Mouse (Mus musculus): ENCODE measurements around the gene Cntn1.
"Not testable (repeated sequence)": the region's sequence is repeated elsewhere in the genome, so short reads cannot be mapped to it uniquely, and the experiment has no call there.

The Cntn1 gene

GRCm38 (mm10) chr15:92264980-92265707 is 214.2 kb downstream of the Cntn1 start:
- in situ Hi-C loops (cut with MboI; ENCODE audit: low sequenced_read_pairs), result loop anchor here (25.0 kb wide), 1 partner anchor 947 kb away; no protein-coding TSS in a partner anchor

- in situ Hi-C loops (cut with MboI; ENCODE audit: low sequenced_read_pairs), result loop anchor here (25.0 kb wide), 1 partner anchor 944 kb away; no protein-coding TSS in a partner anchor
Observed at GRCm38 (mm10) chr15:92268341-92268740, 217.4 kb downstream of the Cntn1 start.

GRCm38 (mm10) chr15:92268741-92269322 is 217.9 kb downstream of the Cntn1 start:
- in situ Hi-C loops (cut with MboI; ENCODE audit: low sequenced_read_pairs), result loop anchor here (25.0 kb wide), 1 partner anchor 943 kb away; no protein-coding TSS in a partner anchor

GRCm38 (mm10) chr15:92271801-92272365 is 220.9 kb downstream of the Cntn1 start:
- in situ Hi-C loops (cut with MboI; ENCODE audit: low sequenced_read_pairs), result loop anchor here (25.0 kb wide), 1 partner anchor 940 kb away; no protein-coding TSS in a partner anchor

- in situ Hi-C loops (cut with MboI; ENCODE audit: low sequenced_read_pairs), result no loop called here
Observed at GRCm38 (mm10) chr15:92276826-92277225, 225.9 kb downstream of the Cntn1 start.

- in situ Hi-C loops (cut with MboI; ENCODE audit: low sequenced_read_pairs), result no loop called here
Observed at GRCm38 (mm10) chr15:92277984-92278383, 227.0 kb downstream of the Cntn1 start.

GRCm38 (mm10) chr15:92280966-92281365 is 230.0 kb downstream of the Cntn1 start:
- in situ Hi-C loops (cut with MboI; ENCODE audit: low sequenced_read_pairs), result no loop called here

- in situ Hi-C loops (cut with MboI; ENCODE audit: low sequenced_read_pairs), result no loop called here
Observed at GRCm38 (mm10) chr15:92287616-92288015, 236.7 kb downstream of the Cntn1 start.

- in situ Hi-C loops (cut with MboI; ENCODE audit: low sequenced_read_pairs), result no loop called here
Observed at GRCm38 (mm10) chr15:92296479-92296878, 245.5 kb downstream of the Cntn1 start.

- in situ Hi-C loops (cut with MboI; ENCODE audit: low sequenced_read_pairs), result no loop called here
Observed at GRCm38 (mm10) chr15:92302796-92303195, 251.8 kb downstream of the Cntn1 start.

GRCm38 (mm10) chr15:92304221-92304620 is 253.3 kb downstream of the Cntn1 start:
- in situ Hi-C loops (cut with MboI; ENCODE audit: low sequenced_read_pairs), result no loop called here

- in situ Hi-C loops (cut with MboI; ENCODE audit: low sequenced_read_pairs), result no loop called here
Observed at GRCm38 (mm10) chr15:92321959-92322358, 271.0 kb downstream of the Cntn1 start.

GRCm38 (mm10) chr15:92327111-92327510 is 276.1 kb downstream of the Cntn1 start:
- in situ Hi-C loops (cut with MboI; ENCODE audit: low sequenced_read_pairs), result no loop called here

GRCm38 (mm10) chr15:92340253-92340652 is 289.3 kb downstream of the Cntn1 start:
- in situ Hi-C loops (cut with MboI; ENCODE audit: low sequenced_read_pairs), result no loop called here

- in situ Hi-C loops (cut with MboI; ENCODE audit: low sequenced_read_pairs), result no loop called here
Observed at GRCm38 (mm10) chr15:92341424-92341823, 290.5 kb downstream of the Cntn1 start.

- in situ Hi-C loops (cut with MboI; ENCODE audit: low sequenced_read_pairs), result no loop called here
Observed at GRCm38 (mm10) chr15:92344136-92344869, 293.3 kb downstream of the Cntn1 start.

GRCm38 (mm10) chr15:92347426-92347825 is 296.5 kb downstream of the Cntn1 start:
- in situ Hi-C loops (cut with MboI; ENCODE audit: low sequenced_read_pairs), result no loop called here

- in situ Hi-C loops (cut with MboI; ENCODE audit: low sequenced_read_pairs), result no loop called here
Observed at GRCm38 (mm10) chr15:92347902-92348301, 296.9 kb downstream of the Cntn1 start.

- in situ Hi-C loops (cut with MboI; ENCODE audit: low sequenced_read_pairs), result not testable (repeated sequence)
Observed at GRCm38 (mm10) chr15:92348453-92348852, 297.5 kb downstream of the Cntn1 start.

GRCm38 (mm10) chr15:92364153-92364552 is 313.2 kb downstream of the Cntn1 start:
- in situ Hi-C loops (cut with MboI; ENCODE audit: low sequenced_read_pairs), result no loop called here

- in situ Hi-C loops (cut with MboI; ENCODE audit: low sequenced_read_pairs), result no loop called here
Observed at GRCm38 (mm10) chr15:92364592-92364991, 313.6 kb downstream of the Cntn1 start.

Data from CH12F3 (cell line).